In the genomic region with DNA sequence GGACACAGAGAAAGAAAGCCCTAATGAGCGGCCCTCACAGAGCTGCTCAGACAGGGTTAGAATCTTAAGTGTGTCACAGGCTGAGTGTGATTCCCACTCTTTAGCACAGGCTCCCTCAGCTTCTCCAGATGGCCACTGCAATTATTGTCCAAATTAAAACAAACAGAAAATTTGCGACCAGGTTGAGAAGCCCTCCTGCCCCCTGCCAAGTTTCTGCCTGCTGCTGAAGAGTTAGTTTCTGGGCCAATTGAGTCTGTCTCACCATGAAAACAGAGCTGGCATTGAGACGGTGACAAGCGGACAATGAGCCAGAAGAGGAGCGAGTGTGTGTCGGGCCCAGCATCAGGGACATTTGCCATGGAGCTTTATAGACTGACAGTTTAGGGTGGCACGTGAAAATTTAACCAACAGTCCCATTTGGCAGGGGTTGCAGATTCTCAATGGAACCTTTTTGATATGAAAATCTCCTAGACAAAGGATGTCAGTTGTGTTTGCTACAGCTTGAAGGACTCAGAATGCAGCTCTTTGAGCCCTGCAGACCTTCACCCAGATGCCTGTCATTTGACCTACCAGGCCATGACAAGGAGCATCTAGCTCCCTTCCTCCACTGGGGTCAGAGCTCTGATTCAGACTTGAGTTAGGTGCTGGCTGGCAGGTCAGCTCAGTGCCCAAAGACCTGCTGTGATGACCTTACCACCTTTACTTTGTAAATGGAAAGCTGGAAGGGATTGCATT, we compare ENCODE assay signal across 10 mouse cellular contexts. TPM values are rescaled to one million over a fixed set of nuclear protein-coding genes. Genes with fewer than 3 reads are reported as not detected.
A peak's percentile ranks its signal among the peaks of the same experiment; 100 is the strongest.
DNase-seq lines count a peak whose midpoint lies in the region; ATAC-seq lines count a peak whose summit lies in the region.
"Had no signal": no experiment of that assay in that cellular context is flagged by ENCODE, and none has a peak within 500 bp of the region (broad histone marks: within the 10 kb centered on the region; RNA-seq: fewer than 3 reads in every experiment).

No protein-coding gene starts in this region.

- ATAC-seq in neural tube, embryonic 11.5 days (ENCODE audit: insufficient read depth, low FRiP score, low TSS enrichment) = peak; percentile 41; the same call in 1 of the 2 replicates
- ATAC-seq in forebrain, embryonic 12.5 days (ENCODE audit: low FRiP score) = peak; percentile 91

- no peaks in the 10 kb centered on the region for H3K27me3 ChIP-seq in neural tube, embryonic 11.5 days (ENCODE audit: control insufficient read depth, insufficient read depth, low read length)
- no peaks in the 10 kb centered on the region for H3K27me3 ChIP-seq in forebrain, embryonic 12.5 days

- no peak for DNase-seq in neural tube, embryonic 11.5 days (ENCODE audit: low spot score)
- no peak for DNase-seq in neural tube, embryonic 10.5 days (ENCODE audit: extremely low spot score, low spot score)
- DNase-seq in left cerebral cortex, adult 9 months (ENCODE audit: low spot score in 2 of 2) = peak; percentile 11 to 20
- peak; percentile 12 for DNase-seq in right cerebral cortex, postnatal 14 days
- DNase-seq in urinary bladder, postnatal 14 days (ENCODE audit: low spot score) = no peak
- DNase-seq in ovary, postnatal 10 days (ENCODE audit: low spot score) = no peak
- no peak for DNase-seq in adrenal gland, adult 18-20 months (ENCODE audit: low spot score in 2 of 2)

- no peak overlapping the region for H3K9ac ChIP-seq in neural tube, embryonic 11.5 days (ENCODE audit: low read length)
- H3K9ac ChIP-seq in forebrain, embryonic 12.5 days = no peak overlapping the region

- WGBS in neural tube, embryonic 11.5 days = 34% methylated on average over 7 of the region's 7 CpGs
- WGBS in forebrain, embryonic 12.5 days = 24% methylated on average over 7 of the region's 7 CpGs

- no peaks in the 10 kb centered on the region for H3K9me3 ChIP-seq in neural tube, embryonic 11.5 days (ENCODE audit: control insufficient read depth, low read length)
- H3K9me3 ChIP-seq in forebrain, embryonic 12.5 days = no peaks in the 10 kb centered on the region

- peaks cover 4% of the 10 kb centered on the region; the same call in 1 of the 2 replicates for H3K4me1 ChIP-seq in neural tube, embryonic 11.5 days (ENCODE audit: control insufficient read depth, insufficient read depth, low read length)
- H3K4me1 ChIP-seq in forebrain, embryonic 12.5 days = peaks cover 29% of the 10 kb centered on the region

- H3K4me3 ChIP-seq in neural tube, embryonic 11.5 days (ENCODE audit: low read depth, low read length) = no peak overlapping the region
- H3K4me3 ChIP-seq in forebrain, embryonic 12.5 days (replicated peaks) = no peak overlapping the region
- H3K4me3 ChIP-seq: heart, adult 2 months had no signal

- H3K36me3 ChIP-seq in neural tube, embryonic 11.5 days (ENCODE audit: control insufficient read depth, insufficient read depth, low read length) = no peaks in the 10 kb centered on the region
- no peaks in the 10 kb centered on the region for H3K36me3 ChIP-seq in forebrain, embryonic 12.5 days (replicated peaks)

- no peak overlapping the region for H3K4me2 ChIP-seq in neural tube, embryonic 11.5 days (ENCODE audit: low read depth)
- 0 out of 2 replicates have a peak overlapping the region, but pooled peaks have one; percentile 4 for H3K4me2 ChIP-seq in forebrain, embryonic 12.5 days

- H3K27ac ChIP-seq in neural tube, embryonic 11.5 days (ENCODE audit: low read depth, low read length) = no peak overlapping the region
- peak overlapping the region; percentile 82 for H3K27ac ChIP-seq in forebrain, embryonic 12.5 days
- H3K27ac ChIP-seq: heart, adult 2 months had no signal

RNA-seq across cellular contexts. Expression of a gene that starts 39.9 kb away (rescaled TPM):
- 0.08 and 0.11 TPM in 2 replicates for polyA plus RNA-seq in neural tube, embryonic 11.5 days (2014; fragmentation: Nextera tagmentation; extraction: Ambion mirVana)
- 2.2 and 2.8 TPM in 2 replicates for polyA plus RNA-seq in forebrain, embryonic 12.5 days (2016; fragmentation: Nextera tagmentation; extraction: Ambion mirVana)
- total RNA-seq in adrenal gland, adult 18-20 months (2021) = 1 to 10 TPM in 1 of 2 experiments, under 1 TPM in 1; 0.54 to 1.6 TPM
- polyA plus RNA-seq: stomach, embryonic 14.5 days had no signal

Comparison
In these comparisons a context has a peak if more than half of its experiments do, and no peak if none do; other contexts are left out.
1. DNase-seq: peak in left cerebral cortex, adult 9 months (2 of 2) and right cerebral cortex, postnatal 14 days (single experiment); none in neural tube, embryonic 11.5 days (single experiment), neural tube, embryonic 10.5 days (single experiment), urinary bladder, postnatal 14 days (single experiment), ovary, postnatal 10 days (single experiment) and adrenal gland, adult 18-20 months (0 of 2).